Mouse (Mus musculus) intestine, embryonic 15.5 days (tissue): ENCODE results near the gene Anxa8. TPM values are rescaled to one million over a fixed set of nuclear protein-coding genes. Genes with fewer than 3 reads are reported as not detected.

Experiments
- ATAC-seq: fragments of 200-750 bp; cut with Nextera tagmentation; 2 replicates; pipeline ENCODE4 v1.8.0; 2017; ENCODE audit warnings: moderate TSS enrichment, moderate library complexity
- H3K27ac ChIP-seq: fragments of 300-500 bp; sonication (generic); 2 replicates; pipeline ENCODE4 v1.5.1; 2015; ENCODE audit warnings: mild to moderate bottlenecking, inconsistent platforms
- H3K27me3 ChIP-seq: fragments of 300-500 bp; sonication (generic); replicated peaks from 2 replicates; pipeline ENCODE4 v1.6.1; 2015; ENCODE audit warnings: inconsistent platforms
- H3K36me3 ChIP-seq: fragments of 300-500 bp; sonication (generic); 2 replicates; pipeline ENCODE4 v1.6.1; 2015; ENCODE audit warnings: inconsistent platforms
- H3K4me1 ChIP-seq: fragments of 300-500 bp; sonication (generic); replicated peaks from 2 replicates; pipeline ENCODE4 v1.6.1; 2015; ENCODE audit warnings: inconsistent platforms
- H3K4me2 ChIP-seq: fragments of 300-500 bp; sonication (generic); replicated peaks from 2 replicates; pipeline ENCODE4 v1.6.1; 2015; ENCODE audit warnings: mild to moderate bottlenecking, inconsistent platforms
- H3K4me3 ChIP-seq: fragments of 300-500 bp; sonication (generic); replicated peaks from 2 replicates; pipeline ENCODE4 v1.5.1; 2015; ENCODE audit warnings: inconsistent platforms
- H3K9ac ChIP-seq: fragments of 300-500 bp; sonication (generic); 2 replicates; pipeline ENCODE4 v1.6.1; 2015; ENCODE audit warnings: inconsistent platforms
- H3K9me3 ChIP-seq: fragments of 300-500 bp; sonication (generic); 2 replicates; pipeline ENCODE4 v1.6.1; 2016; ENCODE audit warnings: inconsistent platforms
- WGBS: fragments of 180-500 bp; shearing (Covaris S2); methylation state at CpG from one replicate; pipeline ENCODE4 v1.1.7; 2015; 5-methylcytosine and 5-hydroxymethylcytosine counted together
- polyA plus RNA-seq: library from polyadenylated mRNA; unstranded; fragments of >200 nt; fragmentation: Nextera tagmentation; extraction: Ambion mirVana; gene quantifications from 2 replicates; pipeline ENCODE4 v1.2.1, GENCODE M21; 2015

Gene Anxa8
- polyA plus RNA-seq: 2.9 and 4.0 TPM in 2 replicates

- 16% methylated on average over 4 of the region's 4 CpGs for WGBS
- H3K27me3 ChIP-seq: no peaks in the 10 kb centered on the region
- ATAC-seq: peak; percentile 77
- no peak within 1 kb of the TSS for H3K4me2 ChIP-seq
- H3K36me3 ChIP-seq: no peaks in the 10 kb centered on the region
- H3K4me3 ChIP-seq: no peak within 1 kb of the TSS
- H3K9me3 ChIP-seq: no peaks in the 10 kb centered on the region
- H3K4me1 ChIP-seq: peaks cover 4% of the 10 kb centered on the region; the same call in 1 of the 2 replicates
- no peak within 1 kb of the TSS for H3K27ac ChIP-seq
- H3K9ac ChIP-seq: no peak within 1 kb of the TSS
Observed at GRCm38 (mm10) chr14:34085731-34086130, at the start of gene Anxa8. Gene Anxa8 (plus strand): TSS chr14:34085981.

- H3K27me3 ChIP-seq: no peaks in the 10 kb centered on the region
- H3K9me3 ChIP-seq: no peaks in the 10 kb centered on the region
- ATAC-seq: no peak
- H3K9ac ChIP-seq: no peak overlapping the region
- H3K27ac ChIP-seq: no peak overlapping the region
- H3K4me1 ChIP-seq: no peaks in the 10 kb centered on the region
- H3K4me3 ChIP-seq: no peak overlapping the region
- WGBS: 87% methylated on average over 4 of the region's 4 CpGs
- no peaks in the 10 kb centered on the region for H3K36me3 ChIP-seq
- H3K4me2 ChIP-seq: no peak overlapping the region
Observed at GRCm38 (mm10) chr14:34041241-34041640, 44.5 kb upstream of the Anxa8 start.

- no peak overlapping the region for H3K4me3 ChIP-seq
- no peak for ATAC-seq
- H3K9me3 ChIP-seq: no peaks in the 10 kb centered on the region
- H3K4me2 ChIP-seq: no peak overlapping the region
- H3K4me1 ChIP-seq: no peaks in the 10 kb centered on the region
- no peak overlapping the region for H3K27ac ChIP-seq
- no peak overlapping the region for H3K9ac ChIP-seq
- H3K27me3 ChIP-seq: no peaks in the 10 kb centered on the region
- no peaks in the 10 kb centered on the region for H3K36me3 ChIP-seq
- WGBS: 51% methylated on average over 3 of the region's 3 CpGs
Observed at GRCm38 (mm10) chr14:34043341-34043740, 42.4 kb upstream of the Anxa8 start.

GRCm38 (mm10) chr14:34050101-34050779, 35.5 kb upstream of the Anxa8 start:
- Histone ChIP-seq H3K36me3 (no peaks in the 10 kb centered on the region), H3K4me1 (no peaks in the 10 kb centered on the region), H3K9me3 (no peaks in the 10 kb centered on the region), H3K9ac (no peak overlapping the region), H3K27me3 (no peaks in the 10 kb centered on the region), H3K4me3 (no peak overlapping the region), H3K27ac (no peak overlapping the region), H3K4me2 (no peak overlapping the region)
- WGBS: 70% methylated on average over 5 of the region's 5 CpGs
- ATAC-seq: no peak

GRCm38 (mm10) chr14:34052516-34052915, 33.3 kb upstream of the Anxa8 start, which contains the start of gene Antxrl:
Gene Antxrl (plus strand): TSS chr14:34052707.
- Histone ChIP-seq H3K9me3 (no peaks in the 10 kb centered on the region), H3K4me1 (no peaks in the 10 kb centered on the region), H3K27me3 (no peaks in the 10 kb centered on the region), H3K9ac (no peak within 1 kb of the TSS), H3K4me3 (no peak within 1 kb of the TSS), H3K36me3 (no peaks in the 10 kb centered on the region), H3K4me2 (no peak within 1 kb of the TSS), H3K27ac (no peak within 1 kb of the TSS)
- no peak for ATAC-seq
- 90% methylated on average over 6 of the region's 6 CpGs for WGBS

- no peak overlapping the region for H3K9ac ChIP-seq
- H3K4me3 ChIP-seq: no peak overlapping the region
- H3K9me3 ChIP-seq: no peaks in the 10 kb centered on the region
- no peak for ATAC-seq
- H3K27me3 ChIP-seq: no peaks in the 10 kb centered on the region
- H3K4me2 ChIP-seq: no peak overlapping the region
- no peaks in the 10 kb centered on the region for H3K36me3 ChIP-seq
- WGBS: 76% methylated on average over 6 of the region's 6 CpGs
- H3K4me1 ChIP-seq: no peaks in the 10 kb centered on the region
- H3K27ac ChIP-seq: no peak overlapping the region
Observed at GRCm38 (mm10) chr14:34071665-34072064, 14.1 kb upstream of the Anxa8 start.

GRCm38 (mm10) chr14:34075346-34075745, 10.4 kb upstream of the Anxa8 start:
- Histone ChIP-seq H3K4me3 (no peak overlapping the region), H3K9ac (no peak overlapping the region), H3K27ac (no peak overlapping the region), H3K36me3 (no peaks in the 10 kb centered on the region), H3K27me3 (no peaks in the 10 kb centered on the region), H3K9me3 (no peaks in the 10 kb centered on the region), H3K4me2 (no peak overlapping the region), H3K4me1 (no peaks in the 10 kb centered on the region)
- 51% methylated on average over 4 of the region's 4 CpGs for WGBS
- no peak for ATAC-seq

GRCm38 (mm10) chr14:34077222-34077621, 8.6 kb upstream of the Anxa8 start:
- H3K36me3 ChIP-seq: no peaks in the 10 kb centered on the region
- H3K4me1 ChIP-seq: no peaks in the 10 kb centered on the region
- H3K4me2 ChIP-seq: no peak overlapping the region
- H3K27ac ChIP-seq: no peak overlapping the region
- no peaks in the 10 kb centered on the region for H3K27me3 ChIP-seq
- no peak overlapping the region for H3K9ac ChIP-seq
- ATAC-seq: no peak
- H3K9me3 ChIP-seq: no peaks in the 10 kb centered on the region
- H3K4me3 ChIP-seq: no peak overlapping the region
- 72% methylated on average over 5 of the region's 5 CpGs for WGBS

- H3K9me3 ChIP-seq: no peaks in the 10 kb centered on the region
- no peak overlapping the region for H3K9ac ChIP-seq
- no peak for ATAC-seq
- H3K4me3 ChIP-seq: no peak overlapping the region
- no peak overlapping the region for H3K4me2 ChIP-seq
- H3K27me3 ChIP-seq: no peaks in the 10 kb centered on the region
- WGBS: 61% methylated on average over 4 of the region's 4 CpGs
- H3K36me3 ChIP-seq: no peaks in the 10 kb centered on the region
- no peak overlapping the region for H3K27ac ChIP-seq
- no peaks in the 10 kb centered on the region for H3K4me1 ChIP-seq
Observed at GRCm38 (mm10) chr14:34078293-34078692, 7.5 kb upstream of the Anxa8 start.

- Histone ChIP-seq H3K27me3 (no peaks in the 10 kb centered on the region), H3K9ac (no peak overlapping the region), H3K36me3 (no peaks in the 10 kb centered on the region), H3K9me3 (no peaks in the 10 kb centered on the region), H3K4me1 (no peaks in the 10 kb centered on the region), H3K4me2 (no peak overlapping the region), H3K4me3 (no peak overlapping the region), H3K27ac (no peak overlapping the region)
- ATAC-seq: peak; percentile 71
- WGBS: 12% methylated on average over 11 of the region's 11 CpGs
Observed at GRCm38 (mm10) chr14:34080321-34080997, 5.3 kb upstream of the Anxa8 start.

- 75% methylated on average over 4 of the region's 4 CpGs for WGBS
- H3K9ac ChIP-seq: no peak overlapping the region
- no peaks in the 10 kb centered on the region for H3K27me3 ChIP-seq
- no peaks in the 10 kb centered on the region for H3K9me3 ChIP-seq
- H3K4me1 ChIP-seq: peaks cover 4% of the 10 kb centered on the region; the same call in 1 of the 2 replicates
- ATAC-seq: no peak
- no peak overlapping the region for H3K4me3 ChIP-seq
- no peak overlapping the region for H3K27ac ChIP-seq
- H3K36me3 ChIP-seq: no peaks in the 10 kb centered on the region
- H3K4me2 ChIP-seq: no peak overlapping the region
Observed at GRCm38 (mm10) chr14:34086806-34087205, 1.0 kb downstream of the Anxa8 start.

GRCm38 (mm10) chr14:34087856-34088398, 2.1 kb downstream of the Anxa8 start:
- 87% methylated on average over 2 of the region's 2 CpGs for WGBS
- H3K27me3 ChIP-seq: no peaks in the 10 kb centered on the region
- H3K4me3 ChIP-seq: no peak overlapping the region
- no peak overlapping the region for H3K27ac ChIP-seq
- H3K36me3 ChIP-seq: no peaks in the 10 kb centered on the region
- H3K4me1 ChIP-seq: peaks cover 4% of the 10 kb centered on the region; the same call in 1 of the 2 replicates
- no peaks in the 10 kb centered on the region for H3K9me3 ChIP-seq
- no peak overlapping the region for H3K9ac ChIP-seq
- H3K4me2 ChIP-seq: no peak overlapping the region
- no peak for ATAC-seq
